Mouse (Mus musculus): ENCODE results near the gene Apcs. TPM values are rescaled to one million over a fixed set of nuclear protein-coding genes. Genes with fewer than 3 reads are reported as not detected.

The Apcs gene
- polyA plus RNA-seq (2015; fragmentation: Nextera tagmentation; extraction: Ambion mirVana), result not detected in 2 replicates

- Histone ChIP-seq H3K4me2 (no peak within 1 kb of the TSS), H3K9ac (no peak within 1 kb of the TSS), H3K9me3 (no peaks in the 10 kb centered on the region), H3K4me3 (no peak within 1 kb of the TSS), H3K27me3 (replicated peaks) (no peaks in the 10 kb centered on the region), H3K4me1 (no peaks in the 10 kb centered on the region), H3K27ac (no peak within 1 kb of the TSS), H3K36me3 (replicated peaks) (no peaks in the 10 kb centered on the region)
- no peak for ATAC-seq (replicated peaks)
- 71% methylated on average over 2 of the region's 2 CpGs for WGBS
These were observed at the start of gene Apcs for GRCm38 (mm10) chr1:172894777-172895357. Apcs (minus strand) TSS chr1:172895041.

GRCm38 (mm10) chr1:172932197-172932596 lies 37.4 kb upstream of the Apcs start:
- H3K36me3 ChIP-seq (replicated peaks), result no peaks in the 10 kb centered on the region
- WGBS, result 97% methylated on average over 2 of the region's 2 CpGs
- no peak overlapping the region for H3K4me3 ChIP-seq
- H3K27ac ChIP-seq, result no peak overlapping the region
- H3K27me3 ChIP-seq (replicated peaks), result no peaks in the 10 kb centered on the region
- H3K9me3 ChIP-seq, result no peaks in the 10 kb centered on the region
- no peak overlapping the region for H3K4me2 ChIP-seq
- no peaks in the 10 kb centered on the region for H3K4me1 ChIP-seq
- H3K9ac ChIP-seq, result no peak overlapping the region
- ATAC-seq (replicated peaks), result no peak

- Histone ChIP-seq H3K27me3 (replicated peaks) (no peaks in the 10 kb centered on the region), H3K4me1 (no peaks in the 10 kb centered on the region), H3K27ac (no peak overlapping the region), H3K4me2 (no peak overlapping the region), H3K9me3 (no peaks in the 10 kb centered on the region), H3K4me3 (no peak overlapping the region), H3K9ac (no peak overlapping the region), H3K36me3 (replicated peaks) (no peaks in the 10 kb centered on the region)
- ATAC-seq (replicated peaks), result no peak
- 89% methylated on average over 2 of the region's 2 CpGs for WGBS
These were observed 23.6 kb upstream of the Apcs start for GRCm38 (mm10) chr1:172918450-172918849.

GRCm38 (mm10) chr1:172917115-172917514 lies 22.3 kb upstream of the Apcs start:
- H3K27ac ChIP-seq, result no peak overlapping the region
- no peak overlapping the region for H3K4me3 ChIP-seq
- no peak overlapping the region for H3K9ac ChIP-seq
- H3K4me1 ChIP-seq, result no peaks in the 10 kb centered on the region
- WGBS, result 89% methylated on average over 1 of the region's 1 CpGs
- H3K4me2 ChIP-seq, result no peak overlapping the region
- no peaks in the 10 kb centered on the region for H3K36me3 ChIP-seq (replicated peaks)
- no peaks in the 10 kb centered on the region for H3K9me3 ChIP-seq
- no peak for ATAC-seq (replicated peaks)
- no peaks in the 10 kb centered on the region for H3K27me3 ChIP-seq (replicated peaks)

GRCm38 (mm10) chr1:172903313-172903712 lies 8.5 kb upstream of the Apcs start:
- H3K27me3 ChIP-seq (replicated peaks), result no peaks in the 10 kb centered on the region
- H3K4me2 ChIP-seq, result no peak overlapping the region
- H3K9me3 ChIP-seq, result no peaks in the 10 kb centered on the region
- H3K9ac ChIP-seq, result no peak overlapping the region
- no peak overlapping the region for H3K4me3 ChIP-seq
- no peaks in the 10 kb centered on the region for H3K4me1 ChIP-seq
- no peak for ATAC-seq (replicated peaks)
- H3K27ac ChIP-seq, result no peak overlapping the region
- H3K36me3 ChIP-seq (replicated peaks), result no peaks in the 10 kb centered on the region

GRCm38 (mm10) chr1:172895435-172895834 lies 594 bp upstream of the Apcs start:
- WGBS, result 81% methylated on average over 2 of the region's 2 CpGs

GRCm38 (mm10) chr1:172876675-172877074 lies 18.2 kb downstream of the Apcs start:
- 60% methylated on average over 1 of the region's 1 CpGs for WGBS
- ATAC-seq (replicated peaks), result no peak
- H3K4me3 ChIP-seq, result no peak overlapping the region

More at GRCm38 (mm10) chr1:172895435-172895834, 594 bp upstream of the Apcs start:
- Histone ChIP-seq H3K27me3 (replicated peaks) (no peaks in the 10 kb centered on the region), H3K4me2 (no peak overlapping the region), H3K9me3 (no peaks in the 10 kb centered on the region), H3K4me1 (no peaks in the 10 kb centered on the region), H3K36me3 (replicated peaks) (no peaks in the 10 kb centered on the region), H3K9ac (no peak overlapping the region), H3K4me3 (no peak overlapping the region), H3K27ac (no peak overlapping the region)
- ATAC-seq (replicated peaks), result no peak

GRCm38 (mm10) chr1:172875265-172875664 lies 19.6 kb downstream of the Apcs start:
- no peak for ATAC-seq (replicated peaks)

More at GRCm38 (mm10) chr1:172876675-172877074, 18.2 kb downstream of the Apcs start:
- H3K4me1 ChIP-seq, result no peaks in the 10 kb centered on the region
- no peak overlapping the region for H3K27ac ChIP-seq
- no peak overlapping the region for H3K9ac ChIP-seq
- no peaks in the 10 kb centered on the region for H3K36me3 ChIP-seq (replicated peaks)
- no peaks in the 10 kb centered on the region for H3K27me3 ChIP-seq (replicated peaks)
- H3K4me2 ChIP-seq, result no peak overlapping the region
- H3K9me3 ChIP-seq, result 0 out of 2 replicates have a peak, but pooled peaks cover 2% of the 10 kb centered on the region

GRCm38 (mm10) chr1:172848171-172848570 lies 46.7 kb downstream of the Apcs start:
- WGBS, result 96% methylated on average over 2 of the region's 2 CpGs
- H3K9ac ChIP-seq, result no peak overlapping the region
- no peaks in the 10 kb centered on the region for H3K4me1 ChIP-seq
- no peak overlapping the region for H3K27ac ChIP-seq
- no peak overlapping the region for H3K4me3 ChIP-seq
- H3K27me3 ChIP-seq (replicated peaks), result no peaks in the 10 kb centered on the region
- no peak for ATAC-seq (replicated peaks)
- H3K4me2 ChIP-seq, result no peak overlapping the region
- H3K9me3 ChIP-seq, result no peaks in the 10 kb centered on the region
- no peaks in the 10 kb centered on the region for H3K36me3 ChIP-seq (replicated peaks)

More at GRCm38 (mm10) chr1:172875265-172875664, 19.6 kb downstream of the Apcs start:
- no peak overlapping the region for H3K27ac ChIP-seq
- H3K4me1 ChIP-seq, result no peaks in the 10 kb centered on the region
- WGBS, result 89% methylated on average over 4 of the region's 4 CpGs
- no peaks in the 10 kb centered on the region for H3K36me3 ChIP-seq (replicated peaks)
- H3K9me3 ChIP-seq, result 0 out of 2 replicates have a peak, but pooled peaks cover 2% of the 10 kb centered on the region
- no peak overlapping the region for H3K4me3 ChIP-seq
- no peaks in the 10 kb centered on the region for H3K27me3 ChIP-seq (replicated peaks)
- no peak overlapping the region for H3K4me2 ChIP-seq
- H3K9ac ChIP-seq, result no peak overlapping the region

GRCm38 (mm10) chr1:172847044-172847761 lies 47.6 kb downstream of the Apcs start:
- Histone ChIP-seq H3K4me2 (no peak overlapping the region), H3K9me3 (no peaks in the 10 kb centered on the region), H3K4me1 (no peaks in the 10 kb centered on the region), H3K36me3 (replicated peaks) (no peaks in the 10 kb centered on the region), H3K27me3 (replicated peaks) (no peaks in the 10 kb centered on the region), H3K27ac (no peak overlapping the region), H3K9ac (no peak overlapping the region), H3K4me3 (no peak overlapping the region)
- WGBS, result 45% methylated on average over 2 of the region's 2 CpGs
- ATAC-seq (replicated peaks), result no peak
